Comparison of ENCODE assay signal across 34 mouse cellular contexts in the genomic region with DNA sequence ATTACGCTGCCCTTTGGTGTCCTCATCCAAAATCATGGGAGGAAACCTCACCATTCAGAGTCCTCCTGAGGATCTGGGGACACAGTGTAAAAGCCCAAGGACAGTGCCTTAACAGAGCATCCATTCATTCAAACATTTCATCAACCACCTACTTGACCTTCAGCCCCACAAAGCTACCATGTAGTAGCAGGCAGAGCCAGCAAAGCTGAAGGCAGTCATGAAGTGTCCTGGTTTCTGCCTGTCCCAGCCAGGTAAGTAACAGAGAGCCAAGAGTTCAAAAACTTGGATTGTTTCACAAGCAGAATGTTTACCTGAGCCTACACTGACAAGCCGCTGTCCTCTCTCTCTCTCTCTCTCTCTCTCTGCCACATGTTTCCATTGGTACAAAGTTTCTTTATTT. TPM values are rescaled to one million over a fixed set of nuclear protein-coding genes. Genes with fewer than 3 reads are reported as not detected.
A peak's percentile ranks its signal among the peaks of the same experiment; 100 is the strongest.
DNase-seq lines count a peak whose midpoint lies in the region; ATAC-seq and TF ChIP-seq lines count a peak whose summit lies in the region.
"Had no signal": no experiment of that assay in that cellular context is flagged by ENCODE, and none has a peak within 500 bp of the region (broad histone marks: within the 10 kb centered on the region; RNA-seq: fewer than 3 reads in every experiment).

No protein-coding gene starts in this region.

- no peaks in the 10 kb centered on the region for H3K27me3 ChIP-seq in liver, embryonic 13.5 days
- H3K27me3 ChIP-seq in liver, embryonic 12.5 days (replicated peaks), result no peaks in the 10 kb centered on the region
- no peaks in the 10 kb centered on the region for H3K27me3 ChIP-seq in intestine, postnatal 0 days (replicated peaks; ENCODE audit: control insufficient read depth, insufficient read depth, low read length)
- H3K27me3 ChIP-seq: embryonic facial prominence, embryonic 13.5 days; forebrain, embryonic 12.5 days; hindbrain, embryonic 12.5 days; kidney, embryonic 15.5 days; limb, embryonic 15.5 days; megakaryocyte, embryonic 14.5 days; midbrain, embryonic 12.5 days; neural tube, embryonic 12.5 days; Patski had no signal

- peak; percentile 58 for DNase-seq in heart, adult 11 months
- DNase-seq in heart, postnatal 25 days (ENCODE audit: low spot score), result no peak
- DNase-seq in liver, embryonic 13.5 days, result no peak
- no peak for DNase-seq in spleen, postnatal 14 days (ENCODE audit: low spot score in 2 of 2)
- no peak for DNase-seq in heart, postnatal 4 days
- DNase-seq: adrenal gland, postnatal 10 days; cerebellum, adult 9-10 months; cerebellum, postnatal 36 days; embryo, embryonic 11 days; forebrain, postnatal 0 days; heart, postnatal 14 days; kidney, adult 11 months; kidney, postnatal 25 days; lung, postnatal 4 days; right cerebral cortex, adult 18-20 months; spleen, adult 18-20 months; thymus, adult 18-20 months; thymus, postnatal 25 days had no signal

- peaks cover 63% of the 10 kb centered on the region for H3K4me1 ChIP-seq in liver, embryonic 13.5 days (replicated peaks)
- H3K4me1 ChIP-seq in liver, embryonic 12.5 days, result peaks cover 62% of the 10 kb centered on the region
- no peaks in the 10 kb centered on the region for H3K4me1 ChIP-seq in intestine, postnatal 0 days (replicated peaks; ENCODE audit: control insufficient read depth, insufficient read depth, low read length)
- H3K4me1 ChIP-seq: neural tube, embryonic 12.5 days had no signal

- H3K9ac ChIP-seq in liver, embryonic 13.5 days, result no peak overlapping the region
- no peak overlapping the region for H3K9ac ChIP-seq in liver, embryonic 12.5 days
- H3K9ac ChIP-seq in intestine, postnatal 0 days (ENCODE audit: low read depth, low read length), result no peak overlapping the region
- H3K9ac ChIP-seq: embryonic facial prominence, embryonic 13.5 days; forebrain, embryonic 12.5 days; forebrain, postnatal 0 days; hindbrain, embryonic 12.5 days; kidney, embryonic 15.5 days; limb, embryonic 15.5 days; midbrain, embryonic 12.5 days; neural tube, embryonic 12.5 days had no signal

- no peaks in the 10 kb centered on the region for H3K36me3 ChIP-seq in liver, embryonic 13.5 days
- H3K36me3 ChIP-seq in liver, embryonic 12.5 days, result no peaks in the 10 kb centered on the region
- H3K36me3 ChIP-seq in intestine, postnatal 0 days (ENCODE audit: control insufficient read depth, insufficient read depth), result no peaks in the 10 kb centered on the region
- H3K36me3 ChIP-seq: embryonic facial prominence, embryonic 13.5 days; forebrain, embryonic 12.5 days; hindbrain, embryonic 12.5 days; kidney, embryonic 15.5 days; limb, embryonic 15.5 days; midbrain, embryonic 12.5 days; neural tube, embryonic 12.5 days had no signal

- H3K9me3 ChIP-seq in liver, embryonic 13.5 days (replicated peaks), result no peaks in the 10 kb centered on the region
- H3K9me3 ChIP-seq in liver, embryonic 12.5 days (replicated peaks), result no peaks in the 10 kb centered on the region
- no peaks in the 10 kb centered on the region for H3K9me3 ChIP-seq in intestine, postnatal 0 days (ENCODE audit: control insufficient read depth)
- H3K9me3 ChIP-seq: embryonic facial prominence, embryonic 13.5 days; forebrain, embryonic 12.5 days; hindbrain, embryonic 12.5 days; kidney, embryonic 15.5 days; limb, embryonic 15.5 days; megakaryocyte, embryonic 14.5 days; midbrain, embryonic 12.5 days; neural tube, embryonic 12.5 days had no signal

- no peak overlapping the region for H3K4me2 ChIP-seq in liver, embryonic 13.5 days
- no peak overlapping the region for H3K4me2 ChIP-seq in liver, embryonic 12.5 days
- H3K4me2 ChIP-seq in intestine, postnatal 0 days (replicated peaks; ENCODE audit: low read depth), result no peak overlapping the region
- H3K4me2 ChIP-seq: embryonic facial prominence, embryonic 13.5 days; forebrain, embryonic 12.5 days; hindbrain, embryonic 12.5 days; kidney, embryonic 15.5 days; limb, embryonic 15.5 days; midbrain, embryonic 12.5 days; neural tube, embryonic 12.5 days had no signal

- no peak for TF ChIP-seq CTCF in intestine, postnatal 0 days (IDR thresholded peaks at IDR 0.05; ENCODE audit: low read depth)

- WGBS in liver, embryonic 13.5 days (ENCODE audit: insufficient replicate concordance), result 76% methylated on average over 2 of the region's 2 CpGs
- 92% methylated on average over 2 of the region's 2 CpGs for WGBS in liver, embryonic 12.5 days (ENCODE audit: insufficient replicate concordance)
- 81% methylated on average over 2 of the region's 2 CpGs for WGBS in intestine, postnatal 0 days

- ATAC-seq in liver, embryonic 13.5 days (ENCODE audit: low read depth), result peak; percentile 36; the same call in 1 of the 2 replicates
- no peak for ATAC-seq in liver, embryonic 12.5 days
- peak; percentile 49; the same call in 1 of the 2 replicates for ATAC-seq in intestine, postnatal 0 days
- ATAC-seq: forebrain, postnatal 0 days; hindbrain, postnatal 0 days; Patski had no signal

- intact Hi-C loops in heart, postnatal 25 days (cut with DNase I), result no loop called here

- no peak overlapping the region for H3K27ac ChIP-seq in liver, embryonic 13.5 days
- H3K27ac ChIP-seq in liver, embryonic 12.5 days, result no peak overlapping the region
- H3K27ac ChIP-seq in intestine, postnatal 0 days (ENCODE audit: low read depth, low read length), result no peak overlapping the region
- H3K27ac ChIP-seq: embryonic facial prominence, embryonic 13.5 days; forebrain, embryonic 12.5 days; hindbrain, embryonic 12.5 days; kidney, embryonic 15.5 days; left cerebral cortex, adult 2 months; midbrain, embryonic 12.5 days; neural tube, embryonic 12.5 days had no signal

- no peak overlapping the region for H3K4me3 ChIP-seq in liver, embryonic 13.5 days (replicated peaks)
- H3K4me3 ChIP-seq in liver, embryonic 12.5 days, result no peak overlapping the region
- no peak overlapping the region for H3K4me3 ChIP-seq in intestine, postnatal 0 days (ENCODE audit: low read depth, low read length)
- H3K4me3 ChIP-seq: embryonic facial prominence, embryonic 13.5 days; erythroblast, embryonic 14.5 days; forebrain, embryonic 12.5 days; hindbrain, embryonic 12.5 days; kidney, embryonic 15.5 days; layer of hippocampus, adult 2 months; left cerebral cortex, adult 2 months; limb, embryonic 15.5 days; megakaryocyte, embryonic 14.5 days; midbrain, embryonic 12.5 days; myocyte; neural tube, embryonic 12.5 days had no signal

RNA-seq across cellular contexts. Expression of a gene that starts 18.3 kb away (rescaled TPM):
- 1 to 10 TPM; 9.4 to 9.7 TPM for total RNA-seq in heart, postnatal 25 days (2021)
- polyA plus RNA-seq in liver, embryonic 13.5 days (2015; fragmentation: Nextera tagmentation; extraction: Ambion mirVana), result 4.1 and 4.6 TPM in 2 replicates
- 5.0 and 5.4 TPM in 2 replicates for polyA plus RNA-seq in liver, embryonic 12.5 days (2016; fragmentation: Nextera tagmentation; extraction: Ambion mirVana)
- 3.2 and 3.5 TPM in 2 replicates for polyA plus RNA-seq in intestine, postnatal 0 days (2015; fragmentation: Nextera tagmentation; extraction: Ambion mirVana)
- total RNA-seq in heart, postnatal 4 days (2021), result 10 to 100 TPM; 15.2 to 18.0 TPM
